Mouse (Mus musculus): Measurements from ENCODE around the gene Csnk1d.

Gene Csnk1d

DNA sequence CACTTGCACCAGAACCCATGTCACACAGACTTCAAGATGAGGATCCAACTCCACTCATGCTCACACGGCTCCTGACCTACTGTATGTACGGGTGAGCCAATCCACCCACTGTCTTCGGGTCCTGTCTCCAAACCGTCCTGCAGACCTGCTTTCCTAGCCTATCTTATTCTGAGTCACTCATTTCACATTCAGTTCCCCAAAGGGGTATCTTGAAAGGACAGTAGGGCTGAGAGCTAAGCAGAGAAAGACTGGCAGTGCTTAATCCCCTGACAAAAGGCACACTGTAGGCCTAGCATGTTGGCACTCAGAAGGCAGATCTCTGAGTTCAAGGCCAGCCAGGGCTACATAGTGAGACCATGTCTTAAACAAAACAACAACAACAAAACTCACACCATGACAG, 2.7 kb downstream of the Csnk1d start:
- no peak for DNase-seq (ENCODE audit: extremely low spot score, low read depth, low spot score)

DNA sequence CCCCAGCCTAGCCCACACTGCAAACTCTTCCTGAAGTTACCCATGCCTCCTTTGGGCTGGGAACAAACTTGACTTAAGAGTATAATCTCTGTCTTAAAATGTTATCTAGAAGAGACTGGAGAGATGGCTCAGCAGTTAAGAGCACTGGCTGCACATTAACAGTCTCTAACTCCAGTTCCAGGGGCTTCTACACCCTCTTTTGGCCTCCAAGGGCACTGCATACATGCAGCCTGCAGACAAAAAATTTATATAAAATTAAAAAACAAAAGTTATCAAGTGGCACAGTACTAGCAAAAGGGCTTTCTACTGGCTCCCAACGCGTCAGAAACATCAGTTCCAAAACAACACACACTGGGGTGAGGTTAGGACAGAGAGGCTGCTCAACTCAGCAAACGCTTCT, 3.5 kb downstream of the Csnk1d start:
- no peak for DNase-seq (ENCODE audit: extremely low spot score, low read depth, low spot score)

DNA sequence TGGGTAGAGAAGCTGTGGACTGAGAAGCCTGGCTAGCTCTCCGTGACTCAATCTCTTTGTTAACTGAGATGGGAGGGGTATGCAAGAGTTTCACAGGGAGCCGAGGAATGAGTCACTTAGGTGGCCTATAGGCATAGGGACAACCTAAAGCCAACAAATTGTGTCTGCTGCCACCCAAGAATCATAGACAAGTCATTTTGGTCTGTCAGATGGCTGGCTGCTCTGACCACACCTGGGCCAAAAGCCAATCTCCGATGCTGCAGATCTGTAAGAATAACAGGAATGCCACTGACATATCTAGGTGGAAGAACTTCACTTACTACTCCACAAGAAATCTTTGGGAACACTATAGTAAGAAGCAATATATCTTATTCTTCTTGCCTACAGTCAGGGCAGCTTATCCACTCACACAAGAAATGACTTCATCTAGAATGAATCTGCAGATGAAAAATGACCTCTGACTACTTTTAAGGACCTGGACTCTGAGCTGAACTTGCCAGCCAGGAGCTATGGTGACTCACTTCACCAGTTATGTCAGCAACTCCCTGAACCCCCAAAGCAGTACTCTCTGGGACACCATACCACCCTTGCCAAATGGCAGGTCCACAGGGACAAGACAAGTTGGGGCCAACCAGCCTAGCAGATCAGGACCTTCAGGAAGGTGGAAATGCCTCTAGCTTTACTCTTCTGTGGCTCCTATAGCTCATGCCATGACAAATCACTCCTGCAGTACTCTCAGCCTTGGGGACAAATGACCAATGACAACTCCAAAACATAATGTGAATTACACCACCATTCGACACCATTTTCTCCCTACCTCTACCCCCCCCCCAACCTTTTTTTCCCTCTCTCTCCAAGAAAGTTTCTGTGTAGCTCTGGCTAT, 6.4 kb downstream of the Csnk1d start:
- DNase-seq (ENCODE audit: extremely low spot score, low read depth, low spot score), result no peak

DNA sequence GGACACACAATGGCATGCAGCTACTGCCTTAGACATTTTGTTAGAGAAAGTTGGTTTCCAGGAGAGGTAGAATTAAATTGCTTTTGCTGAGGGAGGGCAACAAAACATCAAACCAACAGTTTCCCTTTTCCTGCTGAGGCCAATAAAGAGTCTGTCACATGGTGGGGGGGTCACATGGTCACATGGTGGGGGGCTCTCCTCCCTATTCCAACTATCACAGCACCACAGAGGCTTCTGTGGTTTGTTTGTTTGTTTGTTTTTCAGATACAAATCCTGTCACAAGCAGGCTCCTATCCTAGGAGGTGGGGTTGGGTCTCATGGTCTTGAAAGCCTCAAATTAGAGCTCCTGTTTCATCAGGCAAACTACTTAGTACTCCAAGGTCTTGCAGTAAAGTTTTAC, 8.7 kb downstream of the Csnk1d start:
- no peak for DNase-seq (ENCODE audit: extremely low spot score, low read depth, low spot score)

DNA sequence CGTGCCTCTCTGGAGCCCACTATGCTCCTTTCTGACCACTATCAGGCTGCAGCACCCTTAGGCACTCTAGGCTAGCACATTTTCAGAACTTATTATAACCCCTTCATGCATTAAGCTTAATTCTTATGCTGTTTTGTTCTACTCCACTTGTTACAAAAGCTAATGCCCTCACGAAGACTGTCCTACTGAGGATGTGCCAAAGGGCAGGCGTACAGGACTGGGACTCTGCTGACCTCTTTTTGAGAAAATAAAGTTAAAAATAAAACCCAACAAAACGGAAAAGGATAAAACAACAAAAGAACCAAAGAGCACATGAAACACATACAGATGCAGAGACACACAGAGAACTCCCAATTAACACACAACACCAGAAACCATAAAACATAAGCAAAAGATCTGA, 9.5 kb downstream of the Csnk1d start:
- DNase-seq (ENCODE audit: extremely low spot score, low read depth, low spot score), result no peak

DNA sequence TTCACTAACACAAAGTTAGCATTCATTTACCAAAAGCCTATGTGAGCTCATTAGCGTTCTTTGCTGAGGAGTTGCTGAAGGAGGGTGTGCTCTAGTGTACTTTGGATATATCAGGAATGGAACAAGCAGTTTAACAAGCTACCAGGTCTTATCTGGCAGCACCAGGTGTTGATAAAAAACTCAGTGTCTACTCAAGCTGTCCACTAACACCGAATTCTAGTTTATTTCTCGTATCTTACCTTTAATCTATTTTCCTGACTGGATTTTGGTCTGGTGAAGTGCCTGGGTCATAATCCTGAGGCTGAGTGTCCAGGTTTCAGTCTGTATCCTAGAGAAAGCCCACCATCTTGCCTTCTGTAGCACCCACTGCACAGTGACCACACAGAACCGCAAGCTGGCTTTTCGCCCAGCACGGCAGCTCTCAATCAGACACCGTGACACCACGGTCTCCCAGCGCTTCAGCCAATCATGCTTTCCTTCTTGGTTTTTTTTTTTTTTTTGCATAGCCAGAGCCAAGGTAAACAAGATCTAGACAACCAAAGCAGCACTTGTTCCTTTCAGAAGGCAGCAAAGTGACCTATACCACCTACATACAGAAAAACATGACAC, 10.6 kb downstream of the Csnk1d start:
- DNase-seq (ENCODE audit: extremely low spot score, low read depth, low spot score), result no peak

DNA sequence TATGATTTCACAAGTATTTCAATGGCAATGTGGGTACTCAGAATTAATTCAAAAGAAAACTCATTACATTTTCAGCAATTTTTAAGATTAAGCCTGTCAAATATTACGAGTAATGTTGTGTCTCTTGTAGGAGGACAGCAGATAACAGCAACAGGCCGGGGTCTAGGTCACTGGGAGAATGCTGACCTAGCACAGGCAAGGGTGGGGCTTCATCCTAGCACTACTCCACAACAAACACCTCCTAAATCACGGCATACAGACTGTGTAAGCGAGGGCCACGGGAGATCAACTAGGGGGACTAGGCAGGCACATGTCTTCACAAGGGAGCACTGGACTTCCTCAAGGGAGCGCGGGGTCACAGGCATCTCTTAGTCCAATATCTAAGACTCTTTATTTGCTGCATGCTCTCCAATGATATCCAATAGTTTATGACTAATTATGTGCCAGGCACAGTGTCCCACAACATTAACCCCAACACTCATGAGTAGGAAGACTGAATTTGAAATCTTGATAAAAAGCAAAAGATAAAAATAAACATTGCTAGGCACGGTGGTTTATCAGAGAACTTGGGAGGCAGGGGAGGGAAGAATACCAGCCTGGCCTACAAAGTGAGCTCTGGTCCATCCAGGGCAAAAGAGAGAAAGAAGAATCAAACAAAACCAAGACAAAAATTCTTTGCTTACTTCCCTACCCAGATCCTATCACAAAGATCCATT, 11.3 kb downstream of the Csnk1d start:
- DNase-seq (ENCODE audit: extremely low spot score, low read depth, low spot score), result no peak

DNA sequence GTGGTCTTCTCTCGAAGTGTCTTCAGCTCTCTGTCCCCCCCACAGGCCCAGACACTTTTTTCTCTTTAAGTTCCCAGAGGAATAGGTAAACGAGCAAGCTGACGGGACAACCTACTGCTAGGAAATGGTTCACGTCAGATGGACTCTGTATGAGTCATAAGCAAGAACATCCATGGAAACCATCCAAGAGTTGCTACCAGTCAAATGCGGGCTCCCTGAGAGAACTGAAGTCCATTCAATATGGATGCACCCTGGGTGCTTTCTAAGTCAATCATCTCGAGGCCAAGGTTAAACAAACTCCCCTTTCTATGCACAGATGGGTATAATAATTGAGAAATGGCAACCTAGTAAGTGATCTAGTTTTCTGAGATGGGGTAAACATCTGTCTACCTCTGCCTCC, 17.8 kb downstream of the Csnk1d start:
- no peak for DNase-seq (ENCODE audit: extremely low spot score, low read depth, low spot score)

DNA sequence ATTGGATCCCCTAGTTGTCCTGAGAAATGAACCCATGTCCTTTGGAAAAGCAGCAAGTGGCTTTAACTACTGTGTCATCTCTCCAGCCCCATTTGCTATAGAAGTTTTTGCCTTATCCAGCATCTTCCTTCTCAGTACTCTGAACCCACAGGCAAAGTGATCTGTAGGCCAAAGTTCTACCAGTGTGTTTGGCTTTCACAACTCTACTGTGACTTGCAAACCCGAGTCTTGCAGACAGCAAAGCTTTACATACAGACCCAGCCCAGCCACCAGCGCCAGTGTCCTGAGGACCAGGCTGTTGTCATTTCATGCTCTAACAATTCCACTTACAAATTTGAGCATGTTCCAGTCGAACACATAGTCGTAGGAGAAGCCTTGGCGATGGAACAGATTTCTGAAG, 19.9 kb downstream of the Csnk1d start:
- no peak for DNase-seq (ENCODE audit: extremely low spot score, low read depth, low spot score)

DNA sequence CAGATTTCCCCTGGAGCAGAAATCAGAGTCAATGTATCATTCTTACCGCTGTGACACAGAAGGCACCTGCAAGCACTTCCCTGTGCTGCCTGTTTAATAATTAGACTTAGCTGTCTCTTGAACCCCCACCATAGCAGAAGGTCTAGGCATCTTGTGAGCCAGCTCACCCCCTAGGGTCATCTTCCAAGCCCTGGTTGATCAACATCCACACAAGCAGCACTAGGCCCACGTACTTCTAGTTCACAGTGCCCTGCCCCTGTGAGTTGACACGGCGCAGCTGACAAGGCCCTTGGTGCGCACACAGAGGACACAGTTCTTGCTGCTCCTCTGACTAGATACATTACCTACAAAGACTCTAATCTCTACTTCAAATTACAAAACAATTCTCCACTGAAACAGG, 21.4 kb downstream of the Csnk1d start:
- no peak for DNase-seq (ENCODE audit: extremely low spot score, low read depth, low spot score)

DNA sequence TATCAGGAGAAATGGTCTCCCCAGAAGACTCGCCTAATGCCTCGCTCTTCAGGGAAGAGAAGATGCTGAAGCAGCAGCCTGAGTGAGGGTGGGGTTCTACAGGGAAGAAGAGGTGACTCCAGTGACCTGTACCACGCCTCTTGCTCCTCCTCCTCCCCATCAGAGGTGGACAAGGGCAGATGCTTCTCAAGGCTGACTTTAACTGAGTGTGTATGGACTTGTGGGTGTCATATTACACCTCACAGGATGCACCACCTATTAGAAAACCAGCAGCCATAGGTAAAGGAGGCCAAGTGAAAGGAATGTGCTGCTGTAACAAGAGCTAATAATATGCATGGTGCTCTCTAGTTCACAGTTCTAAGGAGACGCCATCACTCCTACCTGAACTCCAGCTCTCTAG, 25.5 kb downstream of the Csnk1d start:
- DNase-seq (ENCODE audit: extremely low spot score, low read depth, low spot score), result no peak

DNA sequence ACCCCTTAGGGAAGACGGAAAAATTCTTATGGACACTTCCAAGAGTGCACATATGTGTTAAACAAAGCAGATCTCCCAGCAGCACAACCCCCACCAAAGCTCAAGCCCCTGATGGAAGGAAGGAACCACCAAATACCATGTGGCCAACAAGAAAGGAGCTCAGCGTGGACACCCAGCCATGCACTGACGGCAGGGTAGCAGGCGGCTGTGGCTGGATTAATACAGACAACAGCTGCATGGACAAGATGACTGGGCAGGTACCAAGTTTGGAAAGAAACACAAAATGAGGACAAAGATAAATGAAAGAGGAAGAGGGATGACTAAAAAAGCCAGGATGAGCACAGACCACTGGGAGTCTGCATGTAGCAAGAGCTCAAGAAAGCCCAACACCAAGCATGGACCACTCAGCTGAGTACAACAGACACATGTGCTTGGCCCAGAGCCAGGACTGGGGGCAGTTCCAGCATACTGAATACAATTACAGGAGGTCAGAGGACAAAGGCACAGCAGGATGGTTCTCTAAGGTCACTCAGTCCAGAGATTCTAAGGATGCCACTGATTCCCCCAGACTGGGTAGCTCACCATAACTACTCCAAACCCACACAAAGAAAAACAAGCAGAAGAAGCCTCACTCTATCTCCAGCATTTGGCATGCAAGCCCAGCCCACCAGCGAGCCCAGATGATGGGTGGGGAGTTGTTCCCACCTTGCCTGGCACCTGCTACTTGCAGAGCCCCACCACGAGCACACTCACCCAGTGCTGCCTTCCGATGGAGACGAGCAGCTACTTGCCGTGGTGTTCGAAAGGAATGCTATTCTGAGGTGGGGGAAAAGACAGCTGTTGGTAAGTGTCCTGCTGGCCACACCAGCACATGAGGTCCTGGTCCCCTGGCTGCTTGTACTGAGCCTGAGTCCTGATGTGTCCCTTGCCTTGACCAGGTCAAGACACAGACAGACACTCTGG, 26.7 kb downstream of the Csnk1d start:
- no peak for DNase-seq (ENCODE audit: extremely low spot score, low read depth, low spot score)

DNA sequence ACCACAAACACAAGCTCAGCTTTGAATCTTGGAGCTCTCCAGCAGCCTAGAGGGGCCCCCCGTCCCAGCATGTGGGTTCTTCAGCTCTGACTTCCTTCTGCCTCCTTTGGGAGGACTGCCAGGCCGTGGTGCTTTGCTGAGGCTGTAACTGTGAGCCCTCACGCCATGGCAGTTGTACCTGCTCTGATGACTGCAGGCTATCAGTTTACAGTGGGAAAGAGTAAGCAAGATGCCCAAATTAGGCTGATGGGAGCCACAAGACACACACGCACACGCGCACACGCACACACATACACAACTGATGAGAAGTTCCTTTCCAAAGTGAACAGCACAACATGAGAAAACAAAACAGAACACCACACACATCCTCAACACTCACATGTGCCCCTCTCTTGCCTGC, 28.2 kb downstream of the Csnk1d start:
- DNase-seq (ENCODE audit: extremely low spot score, low read depth, low spot score), result no peak

DNA sequence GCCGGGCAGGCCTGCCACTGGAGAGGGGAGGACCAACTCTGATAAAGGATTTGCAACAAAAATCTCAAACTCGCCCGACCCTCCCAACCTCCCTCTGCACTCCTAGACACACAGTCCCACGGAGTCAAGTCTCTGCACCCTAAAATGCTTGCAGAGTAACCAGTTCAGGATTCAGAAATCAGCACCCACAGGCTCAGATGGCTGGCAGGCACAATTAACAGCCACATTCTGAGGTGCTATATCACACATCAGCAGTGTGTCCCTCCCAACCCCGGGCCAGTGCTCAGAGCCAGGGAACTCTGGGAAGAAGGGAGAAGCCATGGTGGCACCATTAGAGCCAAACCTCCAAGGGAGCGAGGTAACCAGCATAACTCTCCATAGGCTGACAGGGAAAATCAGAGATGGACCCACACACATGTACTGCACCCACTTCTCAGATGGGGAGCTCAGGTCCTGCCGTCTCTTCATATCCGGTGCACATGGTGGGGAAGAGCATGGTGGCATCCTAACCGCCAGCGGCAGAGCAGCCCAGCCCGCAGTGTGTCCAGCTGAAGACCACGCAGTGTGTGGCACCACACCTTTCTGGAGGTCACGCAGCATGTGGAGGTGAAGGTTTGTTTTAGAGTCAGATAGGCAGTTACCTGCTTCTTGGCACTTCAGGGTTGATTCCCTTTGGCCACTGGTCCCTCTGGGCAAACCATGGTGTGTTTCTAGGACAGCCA, 28.9 kb downstream of the Csnk1d start:
- DNase-seq (ENCODE audit: extremely low spot score, low read depth, low spot score), result no peak

DNA sequence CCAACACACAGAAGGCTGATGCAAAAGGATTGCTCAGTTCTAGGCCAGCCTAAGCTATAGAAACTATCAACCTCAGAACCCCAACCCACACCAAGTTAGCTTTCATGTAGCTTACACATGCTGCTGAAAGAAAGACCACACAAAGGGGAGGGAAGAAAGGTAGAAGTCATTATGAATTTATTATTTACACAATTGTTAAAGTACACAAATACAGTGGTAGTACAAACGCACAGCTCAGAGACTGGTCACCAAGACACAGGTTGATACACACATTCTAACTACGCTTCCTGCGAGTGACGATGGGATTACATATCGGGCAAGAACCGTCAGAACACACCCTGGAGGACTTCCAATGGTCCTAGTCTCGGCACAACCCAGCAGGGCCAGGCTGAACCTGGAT, 29.5 kb downstream of the Csnk1d start:
- DNase-seq (ENCODE audit: extremely low spot score, low read depth, low spot score), result no peak

DNA sequence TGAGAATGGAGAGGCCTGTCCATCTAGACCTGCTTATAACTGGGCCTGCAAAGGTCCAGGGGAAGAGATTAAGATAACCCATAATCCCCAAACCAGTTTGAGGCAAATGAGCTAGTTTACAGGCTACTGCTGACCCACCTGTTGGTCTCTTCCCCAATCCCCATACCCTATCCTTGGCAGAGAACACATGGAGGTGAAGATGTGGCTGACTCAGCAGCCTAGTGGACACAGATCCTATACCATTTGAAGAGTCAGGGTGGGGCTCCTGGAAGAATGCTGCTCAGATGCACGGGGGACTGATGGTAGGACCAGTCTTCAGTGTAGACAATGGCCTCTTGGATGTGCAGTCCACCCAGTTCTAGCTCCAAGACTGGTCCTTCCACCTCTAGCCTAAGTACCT, 30.9 kb downstream of the Csnk1d start:
- DNase-seq (ENCODE audit: extremely low spot score, low read depth, low spot score), result no peak

DNA sequence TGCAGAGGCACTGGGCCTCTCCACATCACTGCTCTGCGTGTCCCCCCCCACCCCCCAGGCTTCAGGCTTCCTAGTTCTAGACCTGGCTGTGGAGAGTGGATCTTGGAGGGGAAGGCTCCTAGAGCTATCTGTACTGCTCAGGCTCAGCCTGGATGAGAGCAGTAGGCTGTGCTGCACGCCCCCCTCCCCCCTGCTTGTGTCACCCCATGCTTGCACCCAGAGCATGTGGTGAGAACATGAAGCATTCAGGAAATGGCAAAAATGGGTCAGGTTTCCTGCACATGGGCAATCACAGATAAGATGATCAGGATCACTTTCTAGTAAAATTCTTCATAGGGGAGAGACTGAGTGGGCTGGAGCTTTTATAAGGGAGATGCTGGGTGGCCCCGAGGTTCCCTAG, 31.6 kb downstream of the Csnk1d start:
- no peak for DNase-seq (ENCODE audit: extremely low spot score, low read depth, low spot score)

DNA sequence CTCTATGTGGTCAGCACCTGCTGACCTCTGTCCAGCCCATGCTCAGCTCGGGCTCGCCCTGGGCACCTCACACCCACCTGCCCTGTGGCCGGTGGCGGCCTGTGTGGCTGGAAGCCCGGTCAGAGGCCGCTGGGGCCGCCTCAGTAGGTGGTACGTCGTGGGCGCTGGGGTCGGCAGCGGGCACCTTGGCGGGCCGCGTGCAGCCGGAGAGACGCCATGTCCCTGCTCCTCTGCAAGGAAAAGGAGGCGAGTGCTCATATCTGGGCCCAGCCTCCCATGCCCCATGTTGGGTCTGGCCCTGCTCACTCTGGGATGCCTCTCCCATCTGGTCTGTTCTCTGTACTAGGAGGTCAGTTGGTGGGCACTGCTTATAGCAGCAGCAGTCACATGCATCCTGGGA, 32.1 kb downstream of the Csnk1d start:
- no peak for DNase-seq (ENCODE audit: extremely low spot score, low read depth, low spot score)

DNA sequence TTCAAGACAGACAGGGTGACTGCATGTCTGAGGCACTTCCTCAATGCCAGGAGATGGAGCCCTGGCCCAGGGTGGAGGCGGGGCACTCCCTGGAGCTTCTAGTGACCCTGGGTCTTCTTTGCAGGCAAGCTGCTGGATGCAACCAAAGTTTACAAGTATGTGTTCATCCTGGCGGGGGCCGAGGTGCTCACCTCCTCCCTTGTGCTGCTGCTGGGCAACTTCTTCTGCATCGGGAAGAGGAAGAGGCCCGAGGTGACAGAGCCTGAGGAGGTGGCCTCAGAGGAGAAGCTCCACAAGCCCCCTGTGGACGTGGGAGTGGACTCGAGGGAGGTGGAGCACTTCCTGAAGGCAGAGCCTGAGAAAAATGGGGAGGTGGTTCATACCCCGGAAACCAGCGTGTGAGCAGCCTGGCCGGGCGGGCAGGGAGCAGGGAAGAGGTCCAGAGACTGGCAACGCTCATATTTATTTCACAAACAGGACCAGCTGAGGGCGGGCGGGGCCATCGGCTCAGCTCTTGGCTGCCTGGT, 33.3 kb downstream of the Csnk1d start:
- DNase-seq (ENCODE audit: extremely low spot score, low read depth, low spot score), result no peak

DNA sequence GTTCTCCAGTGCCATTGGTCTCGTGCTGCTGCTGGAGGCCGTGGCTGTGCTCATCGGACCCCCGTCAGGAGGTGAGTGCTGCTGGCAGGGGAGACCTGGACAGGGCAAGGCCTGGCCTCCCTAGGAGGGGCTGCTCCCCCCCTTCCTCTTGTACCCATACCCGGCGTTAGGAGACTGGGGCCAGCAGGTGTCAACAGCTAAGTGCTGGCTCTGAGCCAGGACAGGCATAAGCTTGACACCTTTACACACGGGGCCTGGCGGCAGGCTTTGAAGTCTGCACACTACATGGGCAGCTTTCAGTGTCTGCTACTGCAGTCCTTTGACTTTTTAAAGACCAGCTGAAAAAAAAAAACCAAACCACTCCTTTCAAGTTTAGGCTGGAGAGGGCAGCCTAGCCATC, 34.1 kb downstream of the Csnk1d start:
- DNase-seq (ENCODE audit: extremely low spot score, low read depth, low spot score), result no peak

Measured in hindlimb bud, embryonic 11.5 days (tissue).